Mouse (Mus musculus) CH12.LX (cell line): ENCODE measurements around the gene Ascl4. TPM values are rescaled to one million over a fixed set of nuclear protein-coding genes. Genes with fewer than 3 reads are reported as not detected.

Source experiments
- DNase-seq: peaks from one replicate; pipeline ENCODE4 v3.0.0-alpha.2; 2013; ENCODE audit errors: extremely low read depth
- H3K27ac ChIP-seq: 2 replicates; pipeline ENCODE4 v1.5.1; 2012; ENCODE audit warnings: low read depth, mild to moderate bottlenecking, control low read depth, moderate library complexity; ENCODE audit not compliant: insufficient read depth
- H3K27me3 ChIP-seq: replicated peaks from 2 replicates; pipeline ENCODE3; 2012; ENCODE audit warnings: inconsistent platforms
- H3K36me3 ChIP-seq, 2 experiments: replicated peaks in 1 of 2; 2 replicates each; pipeline versions ENCODE3 to v1.6.1; 2012; ENCODE audit warnings: inconsistent platforms in 1 of 2, low read length in 1 of 2, mild to moderate bottlenecking in 1 of 2, mixed read lengths in 1 of 2, moderate library complexity in 1 of 2; ENCODE audit not compliant: control insufficient read depth in 1 of 2, insufficient read depth in 1 of 2
- H3K4me1 ChIP-seq, 2 experiments: 2 replicates each; pipeline ENCODE4 v1.6.1; 2012; ENCODE audit warnings: inconsistent platforms in 1 of 2, moderate library complexity in 1 of 2; ENCODE audit not compliant: insufficient read depth in 2 of 2, control insufficient read depth in 1 of 2
- H3K4me2 ChIP-seq: 2 replicates; pipeline ENCODE4 v1.6.1; 2012; ENCODE audit warnings: low read depth, mild to moderate bottlenecking, control low read depth; ENCODE audit not compliant: poor library complexity, insufficient read depth, severe bottlenecking
- H3K4me3 ChIP-seq, 3 experiments: fragments of 150-350 bp in 1 of 3; sonication (generic) in 1 of 3; replicated peaks in 1 of 3; 2 replicates each; pipeline versions ENCODE3 to v1.5.1; 2011 to 2012; ENCODE audit warnings: low read depth in 2 of 3, low read length in 2 of 3, mild to moderate bottlenecking in 2 of 3, moderate library complexity in 2 of 3, control low read depth in 1 of 3, improper control_type of control experiment in 1 of 3, inconsistent platforms in 1 of 3, mixed read lengths in 1 of 3; ENCODE audit not compliant: poor library complexity in 1 of 3
- H3K79me2 ChIP-seq: replicated peaks from 2 replicates; pipeline ENCODE4 v1.6.1; 2012; ENCODE audit warnings: mild to moderate bottlenecking, moderate library complexity; ENCODE audit not compliant: control insufficient read depth, poor library complexity, insufficient read depth, severe bottlenecking; ENCODE audit errors: extremely low read depth
- H3K9ac ChIP-seq: 2 replicates; pipeline ENCODE4 v1.6.1; 2012; ENCODE audit warnings: low read depth, mild to moderate bottlenecking, control low read depth, moderate library complexity; ENCODE audit not compliant: insufficient read depth
- H3K9me3 ChIP-seq: replicated peaks from 2 replicates; pipeline ENCODE3; 2012; ENCODE audit warnings: low read length, inconsistent platforms, mixed read lengths
- BHLHE40 ChIP-seq: IDR thresholded peaks from 2 replicates; pipeline ENCODE4 v1.6.1; 2011; ENCODE audit warnings: mild to moderate bottlenecking, low read depth, low read length, improper control_type of control experiment
- CHD1 ChIP-seq: IDR thresholded peaks from 2 replicates; pipeline ENCODE4 v1.6.1; 2012; ENCODE audit warnings: low read depth, low read length, improper control_type of control experiment, inconsistent platforms
- CHD2 ChIP-seq: IDR thresholded peaks from 2 replicates; pipeline ENCODE4 v1.6.1; 2011; ENCODE audit warnings: low read length, improper control_type of control experiment
- CTCF ChIP-seq, 2 experiments: IDR thresholded peaks in 1 of 2; conservative IDR thresholded peaks in 1 of 2; 2 replicates each; pipeline ENCODE4 v1.5.1; 2011 to 2012; ENCODE audit warnings: low read depth in 2 of 2, low read length in 2 of 2, improper control_type of control experiment in 1 of 2, inconsistent platforms in 1 of 2, mild to moderate bottlenecking in 1 of 2, moderate library complexity in 1 of 2
- E2F4 ChIP-seq: IDR thresholded peaks from 2 replicates; pipeline ENCODE4 v1.6.1; 2011; ENCODE audit warnings: low read depth, low read length, improper control_type of control experiment; ENCODE audit not compliant: insufficient replicate concordance
- ELF1 ChIP-seq: IDR thresholded peaks from 2 replicates; pipeline ENCODE4 v1.6.1; 2014; ENCODE audit warnings: low read depth, mild to moderate bottlenecking, inconsistent platforms, low read length, improper control_type of control experiment
- EP300 ChIP-seq: IDR thresholded peaks from 2 replicates; pipeline ENCODE4 v1.6.1; 2011; ENCODE audit warnings: low read length, improper control_type of control experiment
- ETS1 ChIP-seq: conservative IDR thresholded peaks from 2 replicates; pipeline ENCODE4 v1.6.1; 2012; ENCODE audit warnings: low read depth, mild to moderate bottlenecking, inconsistent platforms, low read length, improper control_type of control experiment, moderate library complexity
- GABPA ChIP-seq: IDR thresholded peaks from 2 replicates; pipeline ENCODE4 v1.6.1; 2012; ENCODE audit warnings: low read depth, low read length, improper control_type of control experiment, inconsistent platforms; ENCODE audit not compliant: insufficient replicate concordance
- IRF4 ChIP-seq: IDR thresholded peaks from 2 replicates; pipeline ENCODE4 v1.6.1; 2014; ENCODE audit warnings: low read depth, mild to moderate bottlenecking, inconsistent platforms, low read length, improper control_type of control experiment
- JUN ChIP-seq: IDR thresholded peaks from 2 replicates; pipeline ENCODE4 v1.6.1; 2011; ENCODE audit warnings: low read depth, mild to moderate bottlenecking, low read length, improper control_type of control experiment, moderate library complexity; ENCODE audit not compliant: insufficient read depth
- JUND ChIP-seq: conservative IDR thresholded peaks from 2 replicates; pipeline ENCODE4 v1.6.1; 2011; ENCODE audit warnings: low read depth, low read length, improper control_type of control experiment
- MAFK ChIP-seq: IDR thresholded peaks from 2 replicates; pipeline ENCODE4 v1.6.1; 2011; ENCODE audit warnings: low read length, improper control_type of control experiment; ENCODE audit not compliant: insufficient replicate concordance
- MAZ ChIP-seq: IDR thresholded peaks from 2 replicates; pipeline ENCODE4 v1.6.1; 2012; ENCODE audit warnings: low read depth, mild to moderate bottlenecking, inconsistent platforms, low read length, improper control_type of control experiment, moderate library complexity
- MEF2A ChIP-seq: IDR thresholded peaks from 2 replicates; pipeline ENCODE4 v1.6.1; 2014; ENCODE audit warnings: low read depth, mild to moderate bottlenecking, inconsistent platforms, low read length, improper control_type of control experiment, borderline replicate concordance
- MXI1 ChIP-seq: IDR thresholded peaks from 2 replicates; pipeline ENCODE4 v1.6.1; 2011; ENCODE audit warnings: mild to moderate bottlenecking, low read depth, low read length, improper control_type of control experiment
- MYC ChIP-seq: IDR thresholded peaks from 2 replicates; pipeline ENCODE4 v1.6.1; 2011; ENCODE audit warnings: low read depth, mild to moderate bottlenecking, improper control_type of control experiment, low read length
- NELFE ChIP-seq: IDR thresholded peaks from 2 replicates; pipeline ENCODE4 v1.6.1; 2011; ENCODE audit warnings: low read depth, low read length, improper control_type of control experiment
- NRF1 ChIP-seq: IDR thresholded peaks from 2 replicates; pipeline ENCODE4 v1.6.1; 2014; ENCODE audit warnings: low read depth, mild to moderate bottlenecking, inconsistent platforms, low read length, improper control_type of control experiment, moderate library complexity
- PAX5 ChIP-seq: IDR thresholded peaks from 2 replicates; pipeline ENCODE4 v1.6.1; 2012; ENCODE audit warnings: low read length, inconsistent platforms, mixed read lengths
- POLR2A ChIP-seq: IDR thresholded peaks from 2 replicates; pipeline ENCODE4 v1.6.1; 2011; ENCODE audit warnings: low read depth, mild to moderate bottlenecking, improper control_type of control experiment, low read length
- POLR2AphosphoS2 ChIP-seq: IDR thresholded peaks from 2 replicates; pipeline ENCODE4 v1.6.1; 2011; ENCODE audit warnings: low read depth, low read length, improper control_type of control experiment
- RAD21 ChIP-seq: IDR thresholded peaks from 2 replicates; pipeline ENCODE4 v1.6.1; 2011; ENCODE audit warnings: low read depth, mild to moderate bottlenecking, low read length, improper control_type of control experiment, moderate library complexity
- RCOR1 ChIP-seq: conservative IDR thresholded peaks from 2 replicates; pipeline ENCODE4 v1.6.1; 2012; ENCODE audit warnings: low read depth, mild to moderate bottlenecking, inconsistent platforms, low read length, improper control_type of control experiment
- SIN3A ChIP-seq: IDR thresholded peaks from 2 replicates; pipeline ENCODE4 v1.6.1; 2012; ENCODE audit warnings: low read length, improper control_type of control experiment, inconsistent platforms
- SMC3 ChIP-seq: IDR thresholded peaks from 2 replicates; pipeline ENCODE4 v1.6.1; 2011; ENCODE audit warnings: low read depth, low read length, improper control_type of control experiment
- UBTF ChIP-seq: IDR thresholded peaks from 2 replicates; pipeline ENCODE4 v1.6.1; 2012; ENCODE audit warnings: low read depth, mild to moderate bottlenecking, inconsistent platforms, low read length, improper control_type of control experiment, moderate library complexity
- USF1 ChIP-seq: IDR thresholded peaks from 2 replicates; pipeline ENCODE4 v1.6.1; 2014; ENCODE audit warnings: low read depth, mild to moderate bottlenecking, inconsistent platforms, low read length, improper control_type of control experiment
- USF2 ChIP-seq: conservative IDR thresholded peaks from 2 replicates; pipeline ENCODE4 v1.6.1; 2011; ENCODE audit warnings: low read depth, low read length, improper control_type of control experiment
- ZC3H11A ChIP-seq: IDR thresholded peaks from 2 replicates; pipeline ENCODE4 v1.6.1; 2012; ENCODE audit warnings: low read depth, mild to moderate bottlenecking, inconsistent platforms, low read length, improper control_type of control experiment
- ZMIZ1 ChIP-seq: IDR thresholded peaks from 2 replicates; pipeline ENCODE4 v1.6.1; 2012; ENCODE audit warnings: low read depth, mild to moderate bottlenecking, inconsistent platforms, low read length, improper control_type of control experiment
- ZNF384 ChIP-seq: IDR thresholded peaks from 2 replicates; pipeline ENCODE4 v1.6.1; 2012; ENCODE audit warnings: low read depth, low read length, improper control_type of control experiment, inconsistent platforms
- dilution Hi-C: fragments of 300-500 bp; cut with MboI; formaldehyde crosslinking; loops from 2 replicates; pipeline ENCODE4 v1.14.3; 2020; ENCODE audit warnings: low sequenced_read_pairs; ENCODE audit not compliant: extremely low pct_unique_long_range_greater_than_20kb, extremely low pct_ligation_motif_present
- in situ Hi-C: fragments of 300-500 bp; cut with MboI; formaldehyde crosslinking; loops from 3 replicates; pipeline ENCODE4 v1.14.3; 2019; ENCODE audit warnings: low sequenced_read_pairs, low pct_ligation_motif_present, low pct_unique_long_range_greater_than_20kb, mixed read lengths
- polyA plus RNA-seq: library from polyadenylated mRNA; unstranded; fragments of >175 nt; gene quantifications from 2 replicates; pipeline ENCODE4 v1.2.1, GENCODE M21; 2012; ENCODE audit warnings: low read depth; ENCODE audit not compliant: insufficient read length
- total RNA-seq, 2 experiments: library from RNA; depleted of rRNA; stranded (reverse); fragments of 300-350 nt in 1 of 2; fragments of >200 nt in 1 of 2; gene quantifications; 2 replicates each; pipeline ENCODE4 v1.2.3; 2012 to 2014

Ascl4 gene
- total and polyA plus RNA-seq, 3 experiments = 0.11 to 0.13 TPM; not detected in 1

DNA sequence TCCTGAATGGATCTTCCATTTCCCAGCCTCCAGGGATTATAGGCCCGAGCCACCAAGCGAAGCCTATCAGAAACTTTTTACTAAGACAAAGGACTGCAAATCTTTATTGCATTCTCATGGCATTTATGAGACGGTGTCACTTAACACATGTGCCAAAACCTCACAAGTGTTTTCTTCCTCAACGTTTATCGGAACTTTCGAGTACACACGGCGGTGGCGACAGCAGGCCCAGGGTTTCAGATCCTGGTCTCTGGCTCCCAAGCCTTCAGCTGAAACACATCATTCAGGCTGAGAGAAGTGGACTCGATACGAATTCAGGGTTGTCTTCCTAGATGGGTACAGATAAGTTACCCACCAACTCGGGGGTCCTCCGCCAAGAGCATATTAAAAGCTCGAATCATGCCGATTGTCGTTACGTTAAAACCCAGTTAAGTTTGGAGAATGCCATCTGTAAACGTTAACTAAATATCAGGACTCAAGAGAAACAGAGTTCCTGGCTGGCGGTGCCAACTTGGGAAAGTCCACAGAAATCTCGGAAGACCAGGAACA lies 29.5 kb downstream of the Ascl4 start:
- peak; percentile 31 for DNase-seq
- Histone ChIP-seq H3K36me3 (peaks cover 26 to 33% of the 10 kb centered on the region in 2 experiments), H3K79me2 (peaks cover 32% of the 10 kb centered on the region), H3K4me3 (peak overlapping the region; percentile 73 to 100 (median 99)), H3K9ac (peak overlapping the region; percentile 89), H3K27ac (peak overlapping the region; percentile 37; the same call in 1 of the 2 replicates), H3K4me2 (peak overlapping the region; percentile 98), H3K9me3 (no peaks in the 10 kb centered on the region), H3K27me3 (no peaks in the 10 kb centered on the region), H3K4me1 (peaks cover 13 to 43% of the 10 kb centered on the region in 2 experiments)
- TF ChIP-seq JUND = no peak
- peak; percentile 10; the same call in 1 of the 2 replicates for TF ChIP-seq MXI1
- no peak for TF ChIP-seq SIN3A
- no peak for TF ChIP-seq USF1
- no peak for TF ChIP-seq USF2
- peak; percentile 26; the same call in 1 of the 2 replicates for TF ChIP-seq IRF4
- no peak for TF ChIP-seq ZC3H11A
- TF ChIP-seq NELFE = no peak
- TF ChIP-seq E2F4 = no peak
- no peak for TF ChIP-seq MAFK
- TF ChIP-seq MEF2A = no peak
- TF ChIP-seq EP300 = no peak
- TF ChIP-seq RCOR1 = no peak
- TF ChIP-seq ZNF384 = no peak
- no peak for TF ChIP-seq POLR2A
- TF ChIP-seq UBTF = no peak
- TF ChIP-seq MAZ = no peak
- in situ Hi-C loops = loop anchor here (25.0 kb wide), 1 partner anchor 505 kb away; no protein-coding TSS in a partner anchor
- dilution Hi-C loops = no loop called here

DNA sequence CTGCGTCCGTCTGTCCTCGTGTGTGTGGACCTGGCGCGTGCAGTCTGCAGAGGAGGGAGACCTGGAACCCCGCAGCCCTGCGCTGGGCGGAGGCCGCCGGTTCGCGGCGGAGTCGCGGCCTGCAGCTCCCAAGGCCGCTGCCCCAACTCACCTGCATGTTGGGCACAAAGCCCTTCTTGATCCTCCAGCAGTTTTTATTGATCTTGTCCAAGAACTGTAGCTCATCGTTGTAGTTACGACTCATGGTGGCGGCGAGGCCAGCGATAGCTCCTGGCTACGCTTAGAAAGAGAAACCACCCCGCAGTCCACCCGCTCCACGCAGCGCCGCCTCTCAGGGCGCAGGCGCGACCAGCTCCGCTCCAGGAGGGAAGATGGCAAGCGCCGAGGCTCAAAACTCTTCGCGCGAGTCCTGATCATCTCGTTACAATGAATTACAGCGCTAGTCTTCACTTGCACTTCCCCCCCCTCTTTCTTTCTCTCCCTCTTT lies 30.0 kb downstream of the Ascl4 start, which contains the start of gene Rtcb:
Gene Rtcb (minus strand): TSS at position 360 of the 487 bp plus-strand sequence.
- Histone ChIP-seq H3K4me1 (peaks cover 13 to 37% of the 10 kb centered on the region in 2 experiments), H3K4me3 (peak within 1 kb of the TSS; percentile 73 to 100 (median 99)), H3K27ac (peak within 1 kb of the TSS; percentile 37; the same call in 1 of the 2 replicates), H3K36me3 (peaks cover 22 to 29% of the 10 kb centered on the region in 2 experiments), H3K9ac (peak within 1 kb of the TSS; percentile 89), H3K4me2 (peak within 1 kb of the TSS; percentile 98), H3K79me2 (peaks cover 32% of the 10 kb centered on the region), H3K9me3 (no peaks in the 10 kb centered on the region), H3K27me3 (no peaks in the 10 kb centered on the region)
- dilution Hi-C loops (no loop called here), in situ Hi-C loops (loop anchor here (25.0 kb wide), 1 partner anchor 505 kb away; no protein-coding TSS in a partner anchor)
- peak; percentile 93 for DNase-seq
- TF ChIP-seq MAZ (no peak; the same call in 1 of the 2 replicates), ZNF384 (no peak), RAD21 (no peak), NELFE (peak; percentile 87), ZMIZ1 (peak; percentile 62; the same call in 1 of the 2 replicates), UBTF (no peak), POLR2AphosphoS2 (0 out of 2 replicates have a peak, but pooled peaks have one; percentile 60), CHD2 (no peak), MEF2A (no peak), USF1 (no peak), MYC (peak; percentile 83), SMC3 (no peak), GABPA (no peak; the same call in 1 of the 2 replicates), CTCF (conservative IDR thresholded peaks at IDR 0.05 in 1 of 2, IDR thresholded peaks at IDR 0.05 in 1 of 2; ENCODE audit: low read depth in 2 of 2, low read length in 2 of 2) (no peak), JUN (no peak), BHLHE40 (no peak), ETS1 (no peak), ELF1 (peak; percentile 72), PAX5 (no peak), SIN3A (no peak), CHD1 (no peak), NRF1 (peak; percentile 91)
